Mouse (Mus musculus) heart, postnatal 0 days (tissue): ENCODE measurements around the gene Cyld.

ENCODE experiments used
- CTCF ChIP-seq: IDR thresholded peaks from 2 replicates; pipeline ENCODE4 v1.5.1; 2016; ENCODE audit warnings: antibody characterized with exemption, control low read depth, low read depth
- EP300 ChIP-seq: IDR thresholded peaks from 2 replicates; pipeline ENCODE4 v1.6.1; 2016; ENCODE audit warnings: antibody characterized with exemption, low read depth

DNA sequence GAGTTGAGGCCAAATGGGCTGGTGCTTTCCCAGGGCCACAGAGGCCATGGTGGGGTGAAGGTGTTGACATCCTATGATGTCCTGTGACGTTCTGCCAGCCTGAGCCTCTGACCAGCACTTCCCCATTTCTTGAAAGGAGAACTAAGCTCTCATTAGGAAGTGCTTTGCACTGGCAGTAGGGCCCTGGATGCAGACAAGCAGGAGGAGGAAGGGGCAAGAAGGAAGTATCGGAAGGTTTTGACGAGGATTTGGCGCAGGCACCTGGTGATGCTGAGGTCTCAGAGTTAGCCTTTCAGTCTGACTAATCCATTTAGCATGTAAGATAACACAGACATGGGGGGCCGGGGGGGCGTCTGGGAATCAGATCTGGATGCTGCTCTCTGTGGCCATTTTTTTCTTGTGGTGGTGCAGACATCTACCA lies 34.4 kb upstream of the Cyld start:
- TF ChIP-seq EP300 (no peak), CTCF (no peak)
